Mouse (Mus musculus) left cerebral cortex, postnatal 14 days (tissue): ENCODE measurements at regions not wholly inside any gene's neighbourhood (a gene's known extent, or its start where the extent isn't known, plus 50 kb on each side); places are given as distances from the start of the nearest gene placed in this dataset.
A peak's percentile ranks its signal among the peaks of the same experiment; 100 is the strongest.

Experiments
- DNase-seq, 2 experiments: peaks; one replicate each; pipeline ENCODE4 v3.0.0; 2021 to 2022; ENCODE audit warnings: low spot score in 2 of 2, mixed read lengths in 1 of 2
- intact Hi-C: fragments of 180-260 bp; cut with DNase I; formaldehyde crosslinking; loops from one replicate; pipeline ENCODE4 v1.15.1; 2025

DNA sequence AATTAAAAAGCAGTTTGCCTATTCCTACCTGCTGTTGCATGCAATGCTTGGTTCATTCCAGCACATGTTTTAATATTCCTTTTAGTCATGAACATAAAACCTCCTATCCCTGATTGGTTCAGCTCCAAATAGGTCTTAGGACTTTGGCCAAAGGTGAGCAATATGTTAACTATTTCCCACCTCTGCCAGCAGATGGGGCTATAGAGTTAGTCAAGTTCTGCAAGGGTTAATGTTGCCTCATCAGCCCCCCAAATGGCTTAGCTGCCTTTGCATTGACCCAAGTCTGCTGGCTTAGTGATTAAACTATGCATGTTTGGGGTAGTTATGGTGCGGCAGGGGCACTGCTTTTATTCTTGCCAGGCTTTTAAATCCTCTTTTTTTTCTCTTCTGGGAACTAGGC, 62.1 kb upstream of the Arhgap24 start:
- DNase-seq: peak in 1 of 2 experiments; percentile 7
- intact Hi-C loops: no loop called here

DNA sequence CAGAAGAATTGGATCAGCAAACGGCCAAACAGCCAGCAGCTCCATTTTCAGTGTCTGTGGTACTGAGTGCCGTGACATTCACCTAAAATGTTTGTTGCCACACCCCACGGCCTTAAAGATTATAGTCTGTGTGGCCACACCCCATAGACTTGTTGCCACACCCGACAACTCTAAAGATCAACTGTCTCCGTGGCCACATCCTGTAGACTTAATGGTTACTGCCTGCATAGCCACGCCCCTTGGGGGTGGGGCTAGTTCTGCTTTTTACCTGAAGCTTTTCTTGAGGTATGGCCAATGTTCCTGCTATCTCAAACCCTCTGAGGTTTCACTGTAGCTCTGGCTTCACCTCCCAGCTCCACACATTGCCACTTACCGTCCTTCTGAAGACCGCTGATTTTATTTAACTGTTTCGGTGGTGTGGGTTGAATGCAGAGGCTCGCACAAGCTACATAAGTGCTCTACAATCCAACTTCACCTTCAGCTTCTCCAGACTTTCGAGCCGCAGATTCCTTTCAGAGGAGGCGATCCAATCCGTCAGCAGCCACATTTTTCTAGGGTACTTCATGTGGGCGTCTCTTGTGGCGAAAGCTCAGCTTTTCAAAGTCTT, 56.5 kb upstream of the Arhgap24 start:
- no peak for DNase-seq
- intact Hi-C loops: loop anchor here (10.0 kb wide), 1 partner anchor 270 kb away; no protein-coding TSS in a partner anchor

DNA sequence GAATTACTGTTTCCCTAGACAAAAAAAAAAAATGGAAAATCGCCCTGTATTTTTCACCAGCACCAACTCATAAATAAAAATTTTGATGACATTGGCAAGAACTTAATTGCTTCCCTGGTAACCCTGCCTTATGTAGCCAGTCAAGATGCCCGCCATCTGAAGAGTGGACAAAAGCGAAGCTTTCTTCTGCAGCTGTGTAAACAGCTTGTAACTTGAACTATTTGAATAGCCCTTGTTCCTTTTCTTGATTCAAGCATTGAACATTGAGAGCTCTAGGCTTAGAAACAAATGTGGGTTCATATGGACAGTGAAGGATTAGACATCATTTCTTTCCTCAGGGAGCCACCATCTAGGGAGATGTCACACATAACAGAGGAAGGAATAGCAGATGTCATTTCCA, 52.9 kb upstream of the Arhgap24 start:
- intact Hi-C loops: loop anchor here (10.0 kb wide), 1 partner anchor 266 kb away; no protein-coding TSS in a partner anchor
- DNase-seq: no peak
